Mouse (Mus musculus): Measurements from ENCODE around the gene Hoxc13. TPM values are rescaled to one million over a fixed set of nuclear protein-coding genes. Genes with fewer than 3 reads are reported as not detected.

Gene Hoxc13
- polyA plus RNA-seq, 1 experiment from 2014 or later = 0.89 TPM

GRCm38 (mm10) chr15:102917972-102918572, 2.8 kb upstream of the Hoxc13 start:
- no peak overlapping the region for H3K9ac ChIP-seq (ENCODE audit: low read depth, low read length)
- H3K4me1 ChIP-seq (ENCODE audit: control insufficient read depth, insufficient read depth, low read length) = no peaks in the 10 kb centered on the region
- no peak overlapping the region for H3K4me2 ChIP-seq (ENCODE audit: low read depth, low read length)
- peaks cover 96% of the 10 kb centered on the region for H3K27me3 ChIP-seq (replicated peaks; ENCODE audit: control insufficient read depth, insufficient read depth, low read length)
- H3K36me3 ChIP-seq (ENCODE audit: control insufficient read depth, insufficient read depth, low read length) = no peaks in the 10 kb centered on the region
- H3K27ac ChIP-seq (replicated peaks; ENCODE audit: low read depth, low read length) = no peak overlapping the region
- WGBS = under 1% methylated on average over 20 of the region's 20 CpGs
- H3K4me3 ChIP-seq (ENCODE audit: low read depth, low read length) = no peak overlapping the region
- no peak for DNase-seq (ENCODE audit: low spot score)
- no peaks in the 10 kb centered on the region for H3K9me3 ChIP-seq (ENCODE audit: control insufficient read depth, low read length)
- no peak for ATAC-seq (ENCODE audit: low read depth)

- Histone ChIP-seq H3K4me2 (ENCODE audit: low read depth, low read length) (no peak overlapping the region), H3K27me3 (replicated peaks; ENCODE audit: control insufficient read depth, insufficient read depth, low read length) (peaks cover 96% of the 10 kb centered on the region), H3K36me3 (ENCODE audit: control insufficient read depth, insufficient read depth, low read length) (no peaks in the 10 kb centered on the region), H3K9me3 (ENCODE audit: control insufficient read depth, low read length) (no peaks in the 10 kb centered on the region), H3K4me1 (ENCODE audit: control insufficient read depth, insufficient read depth, low read length) (no peaks in the 10 kb centered on the region), H3K9ac (ENCODE audit: low read depth, low read length) (no peak overlapping the region), H3K4me3 (ENCODE audit: low read depth, low read length) (no peak overlapping the region), H3K27ac (replicated peaks; ENCODE audit: low read depth, low read length) (no peak overlapping the region)
- DNase-seq (ENCODE audit: low spot score) (no peak), ATAC-seq (ENCODE audit: low read depth) (no peak)
- WGBS = 3% methylated on average over 7 of the region's 7 CpGs
Observed at GRCm38 (mm10) chr15:102918611-102919265, 2.2 kb upstream of the Hoxc13 start.

- H3K27me3 ChIP-seq (replicated peaks; ENCODE audit: control insufficient read depth, insufficient read depth, low read length) = peaks cover 97% of the 10 kb centered on the region
- DNase-seq (ENCODE audit: low spot score) (no peak), ATAC-seq (ENCODE audit: low read depth) (no peak)
- no peak overlapping the region for H3K4me2 ChIP-seq (ENCODE audit: low read depth, low read length)
- H3K9me3 ChIP-seq (ENCODE audit: control insufficient read depth, low read length) = no peaks in the 10 kb centered on the region
- no peaks in the 10 kb centered on the region for H3K4me1 ChIP-seq (ENCODE audit: control insufficient read depth, insufficient read depth, low read length)
- H3K27ac ChIP-seq (replicated peaks; ENCODE audit: low read depth, low read length) = no peak overlapping the region
- H3K4me3 ChIP-seq (ENCODE audit: low read depth, low read length) = no peak overlapping the region
- WGBS = 3% methylated on average over 12 of the region's 12 CpGs
- no peaks in the 10 kb centered on the region for H3K36me3 ChIP-seq (ENCODE audit: control insufficient read depth, insufficient read depth, low read length)
- H3K9ac ChIP-seq (ENCODE audit: low read depth, low read length) = no peak overlapping the region
Observed at GRCm38 (mm10) chr15:102919336-102920180, 1.3 kb upstream of the Hoxc13 start.

DNA sequence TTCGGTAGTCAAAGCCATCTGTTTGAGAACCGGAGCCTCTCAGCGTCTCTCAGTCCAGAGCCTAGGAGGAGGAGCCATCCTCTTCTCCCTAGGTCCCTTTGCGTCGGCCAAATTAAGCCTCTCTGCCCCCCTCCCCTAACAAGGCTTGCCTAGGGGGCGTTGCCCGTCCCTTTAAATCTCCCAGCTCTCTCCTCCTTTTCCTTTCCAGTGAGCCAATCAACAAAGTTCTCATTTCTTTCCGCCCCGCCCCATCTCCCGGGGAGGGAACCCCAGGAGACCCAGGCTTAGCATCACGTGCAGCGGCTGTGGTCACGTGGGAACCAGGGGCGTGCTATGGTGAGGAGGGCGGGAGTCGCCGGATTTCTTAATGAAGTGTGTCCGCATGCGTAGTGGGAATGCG, 284 bp upstream of the Hoxc13 start:
- Histone ChIP-seq H3K9me3 (ENCODE audit: control insufficient read depth, low read length) (no peaks in the 10 kb centered on the region), H3K36me3 (ENCODE audit: control insufficient read depth, insufficient read depth, low read length) (no peaks in the 10 kb centered on the region), H3K4me3 (ENCODE audit: low read depth, low read length) (peak overlapping the region; percentile 30), H3K4me1 (ENCODE audit: control insufficient read depth, insufficient read depth, low read length) (no peaks in the 10 kb centered on the region), H3K4me2 (ENCODE audit: low read depth, low read length) (peak overlapping the region; percentile 35), H3K27me3 (replicated peaks; ENCODE audit: control insufficient read depth, insufficient read depth, low read length) (peaks cover 100% of the 10 kb centered on the region), H3K9ac (ENCODE audit: low read depth, low read length) (no peak overlapping the region), H3K27ac (replicated peaks; ENCODE audit: low read depth, low read length) (no peak overlapping the region)
- ATAC-seq (ENCODE audit: low read depth) (peak; percentile 86), DNase-seq (ENCODE audit: low spot score) (peak; percentile 88)
- WGBS = 1% methylated on average over 17 of the region's 20 CpGs

DNA sequence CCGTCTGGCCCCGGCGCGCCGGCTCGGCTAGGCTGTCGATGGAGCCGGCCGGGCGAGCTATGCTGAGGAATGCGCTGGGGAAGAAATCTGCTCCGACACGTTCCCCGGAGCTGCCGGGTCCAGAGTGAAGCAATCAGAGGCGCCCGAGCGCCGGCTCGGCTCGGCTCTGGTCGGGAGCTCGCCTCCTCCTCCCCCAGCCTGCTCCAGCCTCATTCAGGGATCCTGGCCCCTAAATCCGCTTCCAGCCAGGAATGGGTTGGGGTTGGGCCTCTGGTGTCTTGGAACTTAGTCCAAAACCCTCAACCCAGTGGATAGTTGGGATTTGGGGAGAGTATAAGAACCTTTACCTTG, 1.1 kb downstream of the Hoxc13 start:
- ATAC-seq (ENCODE audit: low read depth) (peak; percentile 82), DNase-seq (ENCODE audit: low spot score) (peak; percentile 65)
- H3K27ac ChIP-seq (replicated peaks; ENCODE audit: low read depth, low read length) = no peak overlapping the region
- H3K4me1 ChIP-seq (ENCODE audit: control insufficient read depth, insufficient read depth, low read length) = no peaks in the 10 kb centered on the region
- H3K27me3 ChIP-seq (replicated peaks; ENCODE audit: control insufficient read depth, insufficient read depth, low read length) = peaks cover 100% of the 10 kb centered on the region
- WGBS = 0% methylated on average over 3 of the region's 24 CpGs
- H3K36me3 ChIP-seq (ENCODE audit: control insufficient read depth, insufficient read depth, low read length) = no peaks in the 10 kb centered on the region
- no peak overlapping the region for H3K9ac ChIP-seq (ENCODE audit: low read depth, low read length)
- no peaks in the 10 kb centered on the region for H3K9me3 ChIP-seq (ENCODE audit: control insufficient read depth, low read length)
- H3K4me3 ChIP-seq (ENCODE audit: low read depth, low read length) = peak overlapping the region; percentile 30
- H3K4me2 ChIP-seq (ENCODE audit: low read depth, low read length) = peak overlapping the region; percentile 23; the same call in 1 of the 2 replicates

GRCm38 (mm10) chr15:102922636-102923500, 2.0 kb downstream of the Hoxc13 start:
- Histone ChIP-seq H3K4me1 (ENCODE audit: control insufficient read depth, insufficient read depth, low read length) (no peaks in the 10 kb centered on the region), H3K4me3 (ENCODE audit: low read depth, low read length) (no peak overlapping the region), H3K9ac (ENCODE audit: low read depth, low read length) (no peak overlapping the region), H3K27me3 (replicated peaks; ENCODE audit: control insufficient read depth, insufficient read depth, low read length) (peaks cover 100% of the 10 kb centered on the region), H3K36me3 (ENCODE audit: control insufficient read depth, insufficient read depth, low read length) (no peaks in the 10 kb centered on the region), H3K9me3 (ENCODE audit: control insufficient read depth, low read length) (no peaks in the 10 kb centered on the region), H3K4me2 (ENCODE audit: low read depth, low read length) (no peak overlapping the region), H3K27ac (replicated peaks; ENCODE audit: low read depth, low read length) (no peak overlapping the region)
- ATAC-seq (ENCODE audit: low read depth) = no peak
- 12% methylated on average over 6 of the region's 6 CpGs for WGBS
- DNase-seq (ENCODE audit: low spot score) = no peak

- Histone ChIP-seq H3K4me2 (ENCODE audit: low read depth, low read length) (no peak overlapping the region), H3K27ac (replicated peaks; ENCODE audit: low read depth, low read length) (no peak overlapping the region), H3K9ac (ENCODE audit: low read depth, low read length) (no peak overlapping the region), H3K9me3 (ENCODE audit: control insufficient read depth, low read length) (no peaks in the 10 kb centered on the region), H3K36me3 (ENCODE audit: control insufficient read depth, insufficient read depth, low read length) (no peaks in the 10 kb centered on the region), H3K4me3 (ENCODE audit: low read depth, low read length) (no peak overlapping the region), H3K4me1 (ENCODE audit: control insufficient read depth, insufficient read depth, low read length) (no peaks in the 10 kb centered on the region), H3K27me3 (replicated peaks; ENCODE audit: control insufficient read depth, insufficient read depth, low read length) (peaks cover 100% of the 10 kb centered on the region)
- DNase-seq (ENCODE audit: low spot score) (no peak), ATAC-seq (ENCODE audit: low read depth) (no peak)
- 3% methylated on average over 37 of the region's 40 CpGs for WGBS
Observed at GRCm38 (mm10) chr15:102927032-102927645, 6.2 kb downstream of the Hoxc13 start.
